Mouse (Mus musculus) ES-Bruce4 (cell line): ENCODE data around the gene Cacna2d2. TPM values are rescaled to one million over a fixed set of nuclear protein-coding genes. Genes with fewer than 3 reads are reported as not detected.

ENCODE experiments used
- H3K27ac ChIP-seq: 2 replicates; pipeline ENCODE4 v1.5.1; 2012; ENCODE audit warnings: low read length, inconsistent platforms; ENCODE audit not compliant: insufficient read depth
- H3K27me3 ChIP-seq: 2 replicates; pipeline ENCODE4 v1.6.1; 2012; ENCODE audit warnings: mild to moderate bottlenecking, low read length, inconsistent platforms; ENCODE audit not compliant: control insufficient read depth, poor library complexity, insufficient read depth, severe bottlenecking
- H3K36me3 ChIP-seq: 2 replicates; pipeline ENCODE4 v1.6.1; 2012; ENCODE audit warnings: inconsistent platforms, mild to moderate bottlenecking, low read length, moderate library complexity; ENCODE audit not compliant: control insufficient read depth, poor library complexity, insufficient read depth, severe bottlenecking
- H3K4me1 ChIP-seq: one replicate; pipeline ENCODE4 v1.8.1; 2011; ENCODE audit warnings: low read length; ENCODE audit not compliant: control insufficient read depth, insufficient read depth
- H3K4me3 ChIP-seq: 2 replicates; pipeline ENCODE4 v1.5.1; 2011; ENCODE audit warnings: low read depth, mild to moderate bottlenecking, low read length
- H3K9ac ChIP-seq: 2 replicates; pipeline ENCODE4 v1.6.1; 2012; ENCODE audit warnings: low read depth, mild to moderate bottlenecking, inconsistent platforms; ENCODE audit not compliant: poor library complexity, severe bottlenecking
- H3K9me3 ChIP-seq: replicated peaks from 2 replicates; pipeline ENCODE4 v1.6.1; 2012; ENCODE audit warnings: mild to moderate bottlenecking, low read length, inconsistent platforms; ENCODE audit not compliant: control insufficient read depth, poor library complexity, insufficient read depth, severe bottlenecking
- CTCF ChIP-seq: IDR thresholded peaks from one replicate; pipeline ENCODE4 v1.8.1; 2011; ENCODE audit warnings: low read depth, low read length
- EP300 ChIP-seq: IDR thresholded peaks from 2 replicates; pipeline ENCODE4 v1.6.1; 2011; ENCODE audit warnings: low read depth, low read length; ENCODE audit not compliant: insufficient read depth
- POLR2A ChIP-seq: IDR thresholded peaks from one replicate; pipeline ENCODE4 v1.8.1; 2011; ENCODE audit warnings: low read length; ENCODE audit not compliant: insufficient read depth
- polyA plus RNA-seq: library from polyadenylated mRNA; stranded (reverse); fragments of >200 nt; gene quantifications from 2 replicates; pipeline ENCODE4 v1.2.4, GENCODE M21; 2011; ENCODE audit warnings: low read depth; ENCODE audit not compliant: missing spikeins, insufficient read depth, insufficient read length

Gene Cacna2d2
- polyA plus RNA-seq, 1 experiment, result 3.2 TPM

DNA sequence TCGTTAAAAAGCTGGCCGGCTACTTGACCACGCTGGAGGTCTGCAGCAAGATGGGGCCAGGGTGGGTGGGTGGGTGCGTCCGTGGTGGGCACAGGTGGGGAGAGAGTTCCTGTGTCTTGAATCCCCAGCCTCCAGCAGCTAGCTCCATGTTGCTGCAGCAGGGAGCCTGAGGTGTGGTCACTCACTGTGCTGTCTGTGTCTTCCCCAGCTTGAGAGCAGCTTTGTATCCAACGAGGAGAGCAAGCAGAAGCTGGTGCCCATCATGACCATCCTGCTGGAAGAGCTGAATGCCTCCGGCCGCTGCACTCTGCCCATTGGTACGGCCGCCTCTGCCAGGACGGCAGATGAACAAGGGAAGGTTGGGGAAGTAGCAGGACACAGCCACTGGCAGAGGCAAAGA, 143.9 kb downstream of the Cacna2d2 start:
- Histone ChIP-seq H3K27me3 (no peaks in the 10 kb centered on the region), H3K27ac (no peak overlapping the region), H3K4me1 (no peaks in the 10 kb centered on the region), H3K9ac (no peak overlapping the region), H3K36me3 (peaks cover 6% of the 10 kb centered on the region; the same call in 1 of the 2 replicates), H3K4me3 (no peak overlapping the region), H3K9me3 (no peaks in the 10 kb centered on the region)
- TF ChIP-seq EP300, result no peak
- no peak for TF ChIP-seq POLR2A
- no peak for TF ChIP-seq CTCF

DNA sequence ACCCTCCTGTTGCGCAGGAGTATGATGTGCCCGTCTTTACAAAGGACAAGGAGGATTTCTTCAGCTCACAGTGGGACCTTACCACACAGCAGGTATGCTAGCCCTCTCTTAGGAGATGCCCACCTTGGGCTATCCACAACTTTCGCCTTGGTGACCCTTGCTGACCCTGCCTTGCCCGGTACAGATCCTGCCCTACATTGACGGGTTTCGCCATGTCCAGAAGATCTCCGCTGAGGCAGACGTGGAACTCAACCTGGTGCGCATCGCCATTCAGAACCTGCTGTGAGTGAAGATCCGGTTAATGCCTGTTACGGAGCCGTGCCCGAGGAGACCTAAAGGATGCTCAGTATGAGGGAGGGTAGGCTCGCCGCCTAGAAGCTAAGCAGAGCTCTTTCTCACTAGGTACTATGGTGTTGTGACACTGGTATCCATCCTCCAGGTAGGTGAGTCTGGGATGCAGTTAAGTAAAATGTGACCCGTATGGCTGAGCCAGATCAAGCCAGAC, 144.8 kb downstream of the Cacna2d2 start:
- Histone ChIP-seq H3K36me3 (no peaks in the 10 kb centered on the region), H3K4me3 (no peak overlapping the region), H3K4me1 (no peaks in the 10 kb centered on the region), H3K9ac (no peak overlapping the region), H3K27ac (no peak overlapping the region), H3K9me3 (no peaks in the 10 kb centered on the region), H3K27me3 (no peaks in the 10 kb centered on the region)
- TF ChIP-seq EP300, result no peak
- no peak for TF ChIP-seq CTCF
- TF ChIP-seq POLR2A, result no peak

DNA sequence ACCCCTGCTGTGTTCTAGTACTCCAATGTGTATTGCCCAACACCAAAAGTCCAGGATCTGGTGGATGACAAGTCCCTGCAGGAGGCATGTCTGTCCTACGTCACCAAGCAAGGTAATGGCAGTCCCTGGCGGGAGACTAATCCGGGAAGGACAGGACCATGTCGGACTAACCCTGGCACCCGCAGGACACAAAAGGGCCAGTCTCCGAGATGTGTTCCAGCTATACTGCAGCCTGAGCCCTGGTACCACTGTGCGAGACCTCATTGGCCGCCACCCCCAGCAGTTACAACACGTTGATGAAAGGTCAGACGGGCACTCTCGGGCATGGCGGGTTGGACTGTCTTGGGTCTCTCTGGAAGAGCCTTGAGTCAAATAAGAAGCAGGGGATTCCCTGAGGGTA, 145.3 kb downstream of the Cacna2d2 start:
- H3K4me1 ChIP-seq, result no peaks in the 10 kb centered on the region
- H3K4me3 ChIP-seq, result no peak overlapping the region
- no peaks in the 10 kb centered on the region for H3K36me3 ChIP-seq
- H3K9ac ChIP-seq, result no peak overlapping the region
- no peaks in the 10 kb centered on the region for H3K27me3 ChIP-seq
- no peaks in the 10 kb centered on the region for H3K9me3 ChIP-seq
- TF ChIP-seq POLR2A, result no peak
- TF ChIP-seq CTCF, result no peak
- TF ChIP-seq EP300, result no peak
- no peak overlapping the region for H3K27ac ChIP-seq

DNA sequence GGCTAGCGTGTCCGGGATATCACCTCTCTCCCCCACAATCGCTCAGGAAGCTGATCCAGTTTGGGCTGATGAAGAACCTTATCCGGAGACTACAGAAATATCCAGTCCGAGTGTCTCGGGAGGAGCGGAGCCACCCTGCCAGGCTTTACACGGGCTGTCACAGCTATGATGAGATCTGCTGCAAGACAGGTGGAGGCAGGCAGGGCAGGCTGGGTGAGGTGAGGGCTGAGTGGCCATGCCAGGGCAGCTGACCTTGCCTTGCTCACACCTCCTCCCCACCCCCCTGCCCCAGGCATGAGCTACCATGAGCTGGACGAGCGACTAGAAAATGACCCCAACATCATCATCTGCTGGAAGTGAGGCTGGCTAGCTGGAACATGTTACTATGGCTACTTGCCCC, 145.8 kb downstream of the Cacna2d2 start:
- no peak overlapping the region for H3K27ac ChIP-seq
- H3K9ac ChIP-seq, result no peak overlapping the region
- no peaks in the 10 kb centered on the region for H3K36me3 ChIP-seq
- H3K4me3 ChIP-seq, result no peak overlapping the region
- TF ChIP-seq CTCF (no peak), POLR2A (no peak), EP300 (no peak)
- H3K4me1 ChIP-seq, result peaks cover 3% of the 10 kb centered on the region
- no peaks in the 10 kb centered on the region for H3K9me3 ChIP-seq
- H3K27me3 ChIP-seq, result no peaks in the 10 kb centered on the region

DNA sequence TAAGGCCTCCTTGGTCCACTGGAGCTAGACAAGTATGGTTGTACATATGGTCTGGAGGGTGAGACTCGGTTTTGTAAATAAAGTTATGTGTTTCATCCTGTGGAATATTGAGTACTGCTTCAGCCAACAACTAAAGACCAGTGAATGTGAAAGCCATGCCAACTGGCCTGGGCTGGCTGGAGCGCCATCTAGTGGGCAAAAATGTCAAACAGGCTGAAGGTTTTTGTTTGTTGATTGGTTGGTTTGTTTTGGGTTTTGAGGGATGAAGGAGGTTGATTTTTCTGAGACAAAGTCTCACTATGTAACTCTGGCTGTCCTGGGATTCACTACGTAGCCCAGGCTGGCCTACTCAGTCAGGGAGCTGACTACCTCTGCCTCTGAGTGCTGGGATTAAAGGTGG, 146.2 kb downstream of the Cacna2d2 start:
- Histone ChIP-seq H3K9me3 (no peaks in the 10 kb centered on the region), H3K4me1 (peaks cover 3% of the 10 kb centered on the region), H3K36me3 (no peaks in the 10 kb centered on the region), H3K9ac (no peak overlapping the region), H3K27me3 (no peaks in the 10 kb centered on the region), H3K4me3 (no peak overlapping the region), H3K27ac (no peak overlapping the region)
- TF ChIP-seq EP300 (no peak), POLR2A (no peak), CTCF (peak; percentile 94)

DNA sequence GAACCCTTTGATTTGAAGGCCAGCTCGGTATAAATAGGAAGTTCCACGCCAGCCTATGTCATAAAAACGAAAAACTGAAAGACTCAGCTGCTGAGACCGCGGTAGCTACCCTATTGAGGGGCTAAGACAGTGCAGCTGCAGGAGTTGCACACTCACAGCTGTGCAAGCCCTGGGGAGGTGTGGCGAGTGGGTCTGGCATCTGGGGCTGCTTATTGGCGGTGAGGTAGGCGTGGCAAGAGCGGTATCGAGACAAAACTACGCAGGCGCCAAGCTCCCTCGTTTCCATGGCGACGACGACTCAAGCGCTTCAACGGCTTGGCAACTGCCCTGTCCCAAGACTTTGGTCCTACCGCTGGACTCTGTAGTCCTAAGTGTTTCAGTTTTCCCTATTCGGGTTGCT, 147.6 kb downstream of the Cacna2d2 start, which contains the start of gene Zmynd10:
Zmynd10 (plus strand) TSS at position 273 of the 400 bp plus-strand sequence.
- H3K27ac ChIP-seq, result no peak within 1 kb of the TSS
- TF ChIP-seq CTCF (no peak), EP300 (no peak), POLR2A (no peak)
- H3K36me3 ChIP-seq, result no peaks in the 10 kb centered on the region
- H3K4me1 ChIP-seq, result peaks cover 3% of the 10 kb centered on the region
- H3K9me3 ChIP-seq, result no peaks in the 10 kb centered on the region
- no peaks in the 10 kb centered on the region for H3K27me3 ChIP-seq
- H3K4me3 ChIP-seq, result no peak within 1 kb of the TSS
- no peak within 1 kb of the TSS for H3K9ac ChIP-seq

DNA sequence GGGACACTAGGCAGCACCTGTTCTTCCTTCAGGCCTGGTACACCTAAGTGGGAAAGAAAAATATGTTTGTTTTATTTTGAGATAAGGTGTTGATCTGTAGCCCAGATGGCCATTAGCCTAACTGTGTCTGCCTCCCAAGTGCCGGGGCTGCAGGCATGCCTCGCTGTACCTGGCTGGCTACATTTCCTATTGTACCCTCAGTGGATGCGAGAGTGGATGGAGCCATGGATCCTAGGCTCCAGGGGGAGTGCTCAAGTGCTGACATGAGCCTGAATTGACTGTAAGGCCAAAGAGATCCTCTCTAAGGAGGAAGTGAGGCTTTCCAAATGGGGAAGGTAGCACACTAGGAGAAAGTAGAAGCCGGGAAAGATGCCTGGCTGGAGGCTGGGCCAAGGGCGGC, 148.5 kb downstream of the Cacna2d2 start:
- Histone ChIP-seq H3K4me3 (no peak overlapping the region), H3K27me3 (no peaks in the 10 kb centered on the region), H3K9me3 (no peaks in the 10 kb centered on the region), H3K27ac (no peak overlapping the region), H3K36me3 (no peaks in the 10 kb centered on the region), H3K4me1 (peaks cover 3% of the 10 kb centered on the region), H3K9ac (no peak overlapping the region)
- no peak for TF ChIP-seq CTCF
- TF ChIP-seq EP300, result no peak
- TF ChIP-seq POLR2A, result no peak
